Mouse (Mus musculus) hindbrain, embryonic 13.5 days (tissue): ENCODE data around the gene B3galt4. TPM values are rescaled to one million over a fixed set of nuclear protein-coding genes. Genes with fewer than 3 reads are reported as not detected.
"Not testable (repeated sequence)": the region's sequence is repeated elsewhere in the genome, so short reads cannot be mapped to it uniquely, and the experiment has no call there.

ENCODE experiments used
- ATAC-seq: fragments of 200-750 bp; cut with Nextera tagmentation; 2 replicates; pipeline ENCODE4 v1.8.0; 2017; ENCODE audit warnings: moderate TSS enrichment; ENCODE audit not compliant: low FRiP score
- H3K27ac ChIP-seq: fragments of 300-500 bp; sonication (generic); 2 replicates; pipeline ENCODE4 v1.5.1; 2015; ENCODE audit warnings: inconsistent platforms, mild to moderate bottlenecking, moderate library complexity
- H3K27me3 ChIP-seq: fragments of 300-500 bp; sonication (generic); 2 replicates; pipeline ENCODE4 v1.6.1; 2015; ENCODE audit warnings: mild to moderate bottlenecking, inconsistent platforms
- H3K36me3 ChIP-seq: fragments of 300-500 bp; sonication (generic); 2 replicates; pipeline ENCODE4 v1.6.1; 2015; ENCODE audit warnings: mild to moderate bottlenecking, inconsistent platforms
- H3K4me1 ChIP-seq: fragments of 300-500 bp; sonication (generic); replicated peaks from 2 replicates; pipeline ENCODE4 v1.6.1; 2015; ENCODE audit warnings: inconsistent platforms
- H3K4me2 ChIP-seq: fragments of 300-500 bp; sonication (generic); 2 replicates; pipeline ENCODE4 v1.6.1; 2015; ENCODE audit warnings: inconsistent platforms, mild to moderate bottlenecking, moderate library complexity
- H3K4me3 ChIP-seq: fragments of 300-500 bp; sonication (generic); 2 replicates; pipeline ENCODE4 v1.5.1; 2015; ENCODE audit warnings: mild to moderate bottlenecking, inconsistent platforms
- H3K9ac ChIP-seq: fragments of 300-500 bp; sonication (generic); 2 replicates; pipeline ENCODE4 v1.6.1; 2015; ENCODE audit warnings: mild to moderate bottlenecking, inconsistent platforms
- H3K9me3 ChIP-seq: fragments of 300-500 bp; sonication (generic); 2 replicates; pipeline ENCODE4 v1.6.1; 2016; ENCODE audit warnings: inconsistent platforms
- WGBS: fragments of 180-500 bp; shearing (Covaris S2); methylation state at CpG from one replicate; pipeline ENCODE4 v1.1.7; 2015; 5-methylcytosine and 5-hydroxymethylcytosine counted together
- polyA plus RNA-seq: library from polyadenylated mRNA; unstranded; fragments of >200 nt; fragmentation: Nextera tagmentation; extraction: Ambion mirVana; gene quantifications from 2 replicates; pipeline ENCODE4 v1.2.1, GENCODE M21; 2015

Gene B3galt4
- polyA plus RNA-seq, 1 experiment from 2014 or later: 12.2 TPM

DNA sequence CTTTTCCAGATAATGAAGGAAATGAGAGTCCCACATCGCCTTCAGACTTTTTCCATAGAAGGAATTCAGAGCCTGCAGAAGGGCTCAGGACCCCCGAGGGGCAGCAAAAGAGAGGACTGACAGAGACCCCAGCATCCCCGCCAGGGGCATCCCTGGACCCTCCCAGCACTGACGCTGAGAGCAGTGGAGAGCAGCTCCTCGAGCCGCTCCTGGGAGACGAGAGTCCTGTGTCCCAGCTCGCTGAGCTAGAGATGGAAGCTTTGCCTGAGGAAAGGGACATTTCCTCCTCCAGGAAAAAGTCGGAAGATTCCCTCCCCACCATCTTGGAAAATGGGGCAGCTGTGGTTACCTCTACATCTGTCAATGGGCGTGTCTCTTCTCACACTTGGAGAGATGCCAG lies 38.0 kb downstream of the B3galt4 start:
- WGBS: 92% methylated on average over 10 of the region's 10 CpGs
- no peak overlapping the region for H3K4me3 ChIP-seq
- H3K9ac ChIP-seq: no peak overlapping the region
- H3K4me2 ChIP-seq: no peak overlapping the region
- peaks cover 65% of the 10 kb centered on the region for H3K4me1 ChIP-seq
- peaks cover 5% of the 10 kb centered on the region for H3K27me3 ChIP-seq
- H3K27ac ChIP-seq: no peak overlapping the region
- no peaks in the 10 kb centered on the region for H3K9me3 ChIP-seq
- H3K36me3 ChIP-seq: peaks cover 55% of the 10 kb centered on the region
- no peak for ATAC-seq

DNA sequence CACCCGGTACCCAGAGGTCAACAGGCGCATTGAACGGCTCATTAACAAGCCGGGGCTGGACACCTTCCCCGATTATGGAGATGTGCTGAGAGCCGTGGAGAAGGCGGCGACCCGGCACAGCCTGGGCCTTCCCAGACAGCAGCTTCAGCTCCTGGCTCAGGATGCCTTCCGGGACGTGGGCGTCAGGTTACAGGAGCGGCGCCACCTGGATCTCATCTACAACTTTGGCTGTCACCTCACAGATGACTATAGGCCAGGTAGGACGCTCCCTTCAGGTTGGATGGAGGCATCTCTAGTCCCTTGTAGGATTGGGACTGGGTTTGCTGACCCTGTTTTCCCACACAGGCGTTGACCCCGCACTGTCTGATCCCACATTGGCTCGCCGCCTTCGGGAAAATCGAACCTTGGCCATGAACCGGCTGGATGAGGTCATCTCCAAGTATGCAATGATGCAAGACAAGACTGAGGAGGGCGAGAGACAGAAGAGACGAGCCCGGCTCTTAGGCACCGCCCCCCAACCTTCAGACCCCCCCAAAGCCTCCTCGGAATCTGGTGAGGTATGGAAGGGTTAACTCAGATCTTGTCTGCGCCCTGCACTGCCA lies 39.4 kb downstream of the B3galt4 start:
- peaks cover 61% of the 10 kb centered on the region for H3K4me1 ChIP-seq

DNA sequence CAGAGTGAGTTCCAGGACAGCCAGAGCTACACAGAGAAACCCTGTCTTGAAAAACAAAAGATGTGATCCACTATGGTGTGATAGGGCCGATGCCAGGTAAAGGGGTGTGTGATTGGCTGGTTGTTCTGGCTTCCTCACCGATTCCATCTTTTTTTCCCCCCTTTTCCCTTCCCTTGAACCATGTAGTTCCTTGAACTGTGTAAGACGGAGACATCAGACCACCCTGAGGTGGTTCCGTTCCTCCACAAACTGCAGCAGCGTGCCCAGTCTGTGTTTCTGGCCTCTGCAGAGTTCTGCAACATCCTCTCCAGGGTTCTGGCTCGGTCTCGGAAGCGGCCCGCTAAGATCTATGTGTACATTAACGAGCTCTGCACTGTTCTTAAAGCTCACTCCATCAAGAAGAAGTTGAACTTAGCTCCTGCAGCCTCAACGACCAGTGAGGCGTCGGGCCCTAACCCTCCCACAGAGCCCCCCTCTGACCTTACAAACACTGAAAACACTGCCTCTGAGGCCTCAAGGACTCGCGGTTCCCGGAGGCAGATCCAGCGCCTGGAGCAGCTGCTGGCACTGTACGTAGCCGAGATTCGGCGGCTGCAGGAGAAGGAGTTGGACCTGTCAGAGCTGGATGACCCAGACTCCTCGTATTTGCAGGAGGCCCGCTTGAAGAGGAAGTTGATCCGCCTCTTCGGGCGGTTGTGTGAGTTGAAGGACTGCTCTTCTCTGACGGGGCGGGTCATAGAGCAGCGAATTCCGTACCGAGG lies 40.1 kb downstream of the B3galt4 start:
- no peak overlapping the region for H3K4me3 ChIP-seq
- no peak overlapping the region for H3K4me2 ChIP-seq
- H3K9ac ChIP-seq: no peak overlapping the region
- no peak for ATAC-seq
- whole genome bisulfite sequencing: 91% methylated on average over 31 of the region's 31 CpGs
- H3K4me1 ChIP-seq: peaks cover 55% of the 10 kb centered on the region
- no peaks in the 10 kb centered on the region for H3K9me3 ChIP-seq
- H3K36me3 ChIP-seq: peaks cover 44% of the 10 kb centered on the region
- H3K27me3 ChIP-seq: no peaks in the 10 kb centered on the region
- no peak overlapping the region for H3K27ac ChIP-seq

More for the DNA sequence above, 39.4 kb downstream of the B3galt4 start:
- Histone ChIP-seq H3K27me3 (no peaks in the 10 kb centered on the region), H3K4me3 (no peak overlapping the region), H3K36me3 (peaks cover 44% of the 10 kb centered on the region), H3K4me2 (no peak overlapping the region), H3K27ac (no peak overlapping the region), H3K9me3 (no peaks in the 10 kb centered on the region), H3K9ac (peak overlapping the region; percentile 8; the same call in 1 of the 2 replicates)
- ATAC-seq: no peak
- WGBS: 91% methylated on average over 28 of the region's 28 CpGs

DNA sequence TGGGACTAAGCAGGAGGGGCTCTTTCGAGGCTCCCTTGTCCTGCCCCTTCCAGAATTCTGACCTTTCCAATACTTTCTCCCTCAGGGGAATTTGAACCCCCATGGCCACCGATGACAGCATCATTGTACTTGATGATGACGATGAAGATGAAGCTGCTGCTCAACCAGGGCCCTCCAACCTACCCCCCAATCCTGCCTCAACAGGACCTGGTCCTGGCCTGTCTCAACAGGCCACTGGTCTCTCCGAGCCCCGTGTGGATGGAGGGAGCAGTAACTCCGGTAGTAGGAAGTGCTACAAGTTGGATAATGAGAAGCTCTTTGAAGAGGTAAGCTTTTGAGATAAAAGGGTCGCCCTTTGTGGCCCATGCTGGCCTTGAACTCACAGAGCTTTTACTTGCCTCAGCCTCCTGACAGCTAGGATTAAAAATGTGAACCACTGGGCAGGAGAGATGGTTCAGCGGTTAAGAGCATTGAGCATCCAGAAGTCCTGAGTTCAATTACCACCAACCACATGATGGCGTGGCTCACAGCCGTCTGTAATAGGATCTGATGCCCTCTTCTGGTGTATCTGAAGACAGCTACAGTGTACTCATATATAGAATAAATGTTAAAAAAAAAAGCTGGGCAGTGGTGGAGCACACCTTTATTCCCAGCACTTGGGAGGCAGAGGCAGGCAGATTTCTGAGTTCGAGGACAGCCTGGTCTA lies 40.8 kb downstream of the B3galt4 start:
- Histone ChIP-seq H3K9me3 (no peaks in the 10 kb centered on the region), H3K9ac (peak overlapping the region; percentile 92), H3K4me3 (peak overlapping the region; percentile 79), H3K27me3 (no peaks in the 10 kb centered on the region), H3K36me3 (peaks cover 44% of the 10 kb centered on the region), H3K27ac (peak overlapping the region; percentile 89), H3K4me1 (peaks cover 55% of the 10 kb centered on the region), H3K4me2 (peak overlapping the region; percentile 92)
- 55% methylated on average over 11 of the region's 11 CpGs for WGBS
- no peak for ATAC-seq

DNA sequence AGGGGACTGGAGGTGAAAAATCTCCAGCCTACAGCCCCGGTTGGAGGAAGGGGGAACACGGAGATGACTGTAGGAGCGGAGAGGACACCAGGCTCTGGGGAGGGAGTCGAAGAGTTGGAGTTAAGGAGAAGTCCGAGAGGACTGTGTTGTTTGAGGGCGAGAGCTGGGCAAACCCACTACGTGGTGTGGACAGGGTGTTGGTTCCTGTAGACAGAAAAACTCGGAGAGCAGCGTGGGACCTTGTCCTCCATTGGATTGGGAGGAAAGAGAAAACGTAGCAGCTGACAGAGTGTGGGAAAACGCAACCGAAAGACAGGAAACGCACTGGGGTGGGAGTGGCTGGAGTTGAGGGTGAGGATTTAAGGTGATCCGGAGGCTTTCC lies 41.4 kb downstream of the B3galt4 start:
- 2% methylated on average over 14 of the region's 14 CpGs for WGBS
- H3K4me3 ChIP-seq: peak overlapping the region; percentile 79
- H3K27me3 ChIP-seq: no peaks in the 10 kb centered on the region
- peak overlapping the region; percentile 92 for H3K9ac ChIP-seq
- H3K9me3 ChIP-seq: no peaks in the 10 kb centered on the region
- peaks cover 48% of the 10 kb centered on the region for H3K4me1 ChIP-seq
- H3K27ac ChIP-seq: peak overlapping the region; percentile 89
- ATAC-seq: no peak; the same call in 1 of the 2 replicates
- H3K4me2 ChIP-seq: peak overlapping the region; percentile 92
- peaks cover 41% of the 10 kb centered on the region for H3K36me3 ChIP-seq

DNA sequence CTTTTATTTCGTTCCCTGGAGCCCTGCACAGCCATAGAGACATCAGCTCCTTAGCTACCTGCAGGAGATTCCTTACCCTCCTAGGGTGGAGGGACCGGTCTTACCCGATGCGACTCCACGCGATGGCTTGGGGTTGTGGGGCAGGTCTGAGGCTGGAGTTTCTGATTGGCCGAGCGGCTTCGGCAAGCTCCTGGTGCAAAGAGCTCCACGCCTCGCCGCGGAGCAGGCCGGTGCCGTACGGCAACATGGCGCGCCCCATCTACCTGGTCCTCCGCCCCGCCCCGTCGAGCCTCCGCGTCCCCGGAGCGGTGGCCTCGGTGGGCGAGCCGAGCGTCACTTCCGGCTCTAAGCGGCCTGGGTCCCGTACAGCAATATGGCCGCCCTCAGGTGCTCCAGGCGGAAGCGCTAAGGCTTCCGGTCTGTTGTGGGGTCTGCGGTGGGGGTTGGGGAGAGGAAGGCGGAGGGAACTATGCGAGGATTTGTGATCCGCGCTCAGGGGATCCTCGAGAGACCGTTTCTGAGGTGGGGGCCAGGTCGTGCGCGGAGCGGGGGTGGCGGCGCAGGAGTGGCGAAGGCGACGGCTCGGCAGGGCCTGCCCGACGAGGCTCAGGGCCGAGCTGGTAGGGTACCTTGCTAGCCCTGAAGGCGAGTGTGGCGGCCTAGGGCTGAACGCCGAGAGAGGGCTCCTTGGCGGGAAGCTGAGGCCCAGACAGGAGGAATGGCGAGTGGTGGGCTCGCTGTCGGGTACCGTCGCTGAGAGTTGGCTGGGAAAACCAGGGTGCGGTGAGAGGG lies 42.0 kb downstream of the B3galt4 start, which contains the start of gene Daxx:
Gene Daxx (plus strand): TSS at position 338 of the 792 bp plus-strand sequence.
- Histone ChIP-seq H3K9ac (peak within 1 kb of the TSS; percentile 92), H3K27me3 (no peaks in the 10 kb centered on the region), H3K4me3 (peak within 1 kb of the TSS; percentile 79), H3K36me3 (peaks cover 35% of the 10 kb centered on the region), H3K4me2 (peak within 1 kb of the TSS; percentile 92), H3K27ac (peak within 1 kb of the TSS; percentile 95), H3K9me3 (no peaks in the 10 kb centered on the region), H3K4me1 (peaks cover 43% of the 10 kb centered on the region)
- peak; percentile 96 for ATAC-seq
- WGBS: under 1% methylated on average over 68 of the region's 68 CpGs

DNA sequence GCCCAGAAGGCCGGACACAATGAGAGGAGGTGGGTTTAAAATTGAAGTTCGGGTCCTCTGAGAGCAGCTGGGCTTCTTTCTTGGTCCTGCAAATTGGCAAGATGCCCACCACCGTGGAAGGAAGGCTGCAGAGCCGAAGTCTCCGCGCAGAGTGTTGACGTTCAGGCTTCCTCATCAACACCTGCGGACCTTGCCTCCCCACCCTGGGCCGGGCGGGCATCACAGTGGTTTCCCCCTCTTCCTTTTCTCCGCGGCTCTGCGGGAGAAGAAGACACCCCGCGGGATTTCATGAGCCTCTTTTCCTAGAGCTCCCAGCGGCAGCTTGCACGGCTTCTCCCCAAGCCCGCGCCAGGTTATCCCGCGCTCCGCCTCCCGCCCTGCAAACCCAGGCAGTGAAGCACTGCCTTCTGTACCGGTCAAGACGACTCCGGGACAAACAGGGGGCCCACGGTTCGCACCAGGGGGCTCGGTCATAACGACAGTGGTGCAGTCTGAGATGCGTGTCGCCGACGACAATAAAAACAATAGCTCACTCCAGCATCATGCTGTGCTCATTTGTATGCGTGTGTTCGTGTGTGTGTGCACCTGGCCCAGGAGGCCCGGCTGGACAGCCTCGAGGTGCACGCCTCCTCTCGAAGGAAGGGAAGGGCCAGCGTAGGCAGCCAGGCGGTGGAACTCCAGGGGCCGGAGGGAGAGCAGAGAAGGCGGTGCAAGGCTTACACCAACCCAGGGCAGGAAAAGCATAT lies 42.8 kb downstream of the B3galt4 start:
- peak; percentile 11 for ATAC-seq
- peak overlapping the region; percentile 95 for H3K27ac ChIP-seq
- no peaks in the 10 kb centered on the region for H3K27me3 ChIP-seq
- peak overlapping the region; percentile 79 for H3K4me3 ChIP-seq
- H3K9ac ChIP-seq: peak overlapping the region; percentile 84
- peaks cover 37% of the 10 kb centered on the region for H3K4me1 ChIP-seq
- under 1% methylated on average over 44 of the region's 44 CpGs for WGBS
- H3K4me2 ChIP-seq: peak overlapping the region; percentile 92
- no peaks in the 10 kb centered on the region for H3K9me3 ChIP-seq
- H3K36me3 ChIP-seq: peaks cover 28% of the 10 kb centered on the region

DNA sequence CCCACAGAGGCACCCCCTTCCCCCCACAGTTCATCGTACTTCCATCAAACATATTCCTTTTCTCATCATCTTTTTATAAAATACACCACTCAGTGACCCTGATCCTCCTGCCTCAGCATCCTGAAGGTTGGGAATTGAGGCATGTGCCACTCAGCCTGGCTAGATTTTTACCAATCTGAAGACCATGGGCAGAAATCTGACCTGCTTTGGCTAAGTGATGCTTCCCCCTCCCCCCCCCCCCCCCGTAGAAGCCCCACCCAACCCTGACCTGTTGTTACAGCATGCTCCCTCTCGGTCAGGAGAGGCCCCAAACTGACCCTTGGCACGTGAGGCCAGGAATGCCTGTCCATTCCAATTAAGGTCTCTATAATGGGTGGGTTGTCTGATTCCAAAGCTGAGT lies 46.5 kb downstream of the B3galt4 start, which contains the start of gene Platr17:
Gene Platr17 (plus strand): TSS at position 301 of the 400 bp plus-strand sequence.
- H3K4me2 ChIP-seq, ATAC-seq, H3K4me3 ChIP-seq, H3K9me3 ChIP-seq, H3K9ac ChIP-seq, H3K27me3 ChIP-seq, H3K27ac ChIP-seq, H3K36me3 ChIP-seq: not testable (repeated sequence)
- 15% methylated on average over 4 of the region's 4 CpGs for WGBS
- H3K4me1 ChIP-seq: peaks cover 11% of the 10 kb centered on the region

DNA sequence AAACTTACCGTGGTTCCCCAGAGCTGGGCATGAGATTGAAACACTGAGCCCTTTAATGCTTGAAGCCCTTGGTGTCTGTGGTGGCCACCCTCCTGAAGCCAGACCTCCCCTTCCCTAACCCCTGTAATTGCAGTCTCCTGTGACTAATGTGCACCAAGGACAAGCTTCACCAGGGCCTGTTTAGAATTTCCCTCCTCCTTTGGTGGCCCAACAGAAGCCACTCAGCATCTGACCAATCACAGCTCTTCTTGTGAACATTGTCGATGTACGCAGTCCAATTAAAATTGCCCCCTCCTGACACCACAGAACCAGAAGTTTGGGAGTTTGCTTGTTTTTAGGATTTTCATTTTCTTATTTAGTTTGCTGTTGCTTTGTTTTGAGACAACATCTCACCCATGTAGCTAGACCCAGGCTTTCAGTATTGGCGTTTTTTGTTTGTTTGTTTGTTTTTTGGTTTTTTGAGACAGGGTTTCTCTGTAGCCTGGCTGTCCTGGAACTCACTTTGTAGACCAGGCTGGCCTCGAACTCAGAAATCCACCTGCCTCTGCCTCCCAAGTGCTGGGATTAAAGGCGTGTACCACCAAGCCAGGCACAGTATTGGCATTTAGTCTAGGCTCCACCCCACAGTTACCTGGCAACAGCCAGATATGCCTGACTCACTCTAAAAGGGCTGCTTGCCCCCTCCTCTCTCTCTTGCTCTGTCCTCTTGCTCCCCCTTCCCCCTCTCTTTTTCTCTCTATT lies 47.2 kb downstream of the B3galt4 start:
- H3K27ac ChIP-seq, H3K4me1 ChIP-seq, H3K4me3 ChIP-seq, H3K36me3 ChIP-seq, ATAC-seq, H3K9ac ChIP-seq, H3K9me3 ChIP-seq, H3K27me3 ChIP-seq, H3K4me2 ChIP-seq: not testable (repeated sequence)
- WGBS: 76% methylated on average over 6 of the region's 6 CpGs

DNA sequence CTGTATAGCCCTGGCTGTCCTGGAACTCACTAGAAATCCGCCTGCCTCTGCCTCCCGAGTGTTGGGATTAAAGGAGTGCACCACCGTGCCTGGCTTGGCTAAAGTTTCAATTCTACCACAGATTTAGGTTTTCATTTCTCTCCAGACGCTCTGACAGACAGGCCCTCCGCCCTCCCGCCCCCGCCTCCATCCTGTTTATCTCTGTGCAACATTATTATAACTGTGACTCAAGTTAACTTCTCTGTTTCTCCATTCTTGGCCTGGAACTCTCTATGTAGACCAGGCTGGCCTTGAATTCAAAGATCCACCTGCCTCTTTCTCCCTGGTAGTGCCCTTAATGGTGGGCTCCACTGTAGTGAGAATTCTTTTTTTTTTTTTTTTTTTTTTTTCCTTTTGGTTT lies 48.8 kb downstream of the B3galt4 start:
- Histone ChIP-seq H3K4me1 (no peaks in the 10 kb centered on the region), H3K9me3 (no peaks in the 10 kb centered on the region), H3K4me3 (no peak overlapping the region), H3K27ac (no peak overlapping the region), H3K36me3 (no peaks in the 10 kb centered on the region), H3K4me2 (no peak overlapping the region), H3K9ac (no peak overlapping the region), H3K27me3 (no peaks in the 10 kb centered on the region)
- ATAC-seq: no peak
- 87% methylated on average over 7 of the region's 7 CpGs for WGBS

DNA sequence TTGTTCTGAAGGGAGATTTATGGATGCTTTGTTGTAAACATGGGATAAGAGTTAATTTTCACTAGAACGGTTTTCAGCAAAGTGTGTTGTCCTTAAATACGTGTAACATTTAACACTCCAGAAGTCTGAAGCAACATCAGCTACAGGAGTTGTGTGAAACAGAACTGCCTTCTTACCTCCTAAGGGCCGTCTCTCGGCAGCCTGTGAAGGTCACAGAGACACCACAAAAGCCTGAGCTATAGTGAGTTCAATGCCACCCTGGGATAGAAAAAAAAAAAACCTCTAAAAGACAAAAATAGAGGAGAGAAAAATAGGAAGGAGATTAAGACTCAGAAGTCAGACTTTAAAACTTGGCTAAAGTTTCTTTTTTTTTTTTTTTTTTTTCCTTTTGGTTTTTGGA lies 49.2 kb downstream of the B3galt4 start:
- Histone ChIP-seq H3K27ac (no peak overlapping the region), H3K9me3 (no peaks in the 10 kb centered on the region), H3K36me3 (no peaks in the 10 kb centered on the region), H3K4me3 (no peak overlapping the region), H3K4me2 (no peak overlapping the region), H3K4me1 (no peaks in the 10 kb centered on the region), H3K27me3 (no peaks in the 10 kb centered on the region), H3K9ac (no peak overlapping the region)
- WGBS: 75% methylated on average over 4 of the region's 4 CpGs
- no peak for ATAC-seq
